Comparison of ENCODE assay signal across 15 mouse cellular contexts in genomic region chr11:69714636-69715329, GRCm38 (mm10). TPM values are rescaled to one million over a fixed set of nuclear protein-coding genes. Genes with fewer than 3 reads are reported as not detected.
A peak's percentile ranks its signal among the peaks of the same experiment; 100 is the strongest.
DNase-seq lines count a peak whose midpoint lies in the region; ATAC-seq and TF ChIP-seq lines count a peak whose summit lies in the region.
"Had no signal": no experiment of that assay in that cellular context is flagged by ENCODE, and none has a peak within 500 bp of the region (broad histone marks: within the 10 kb centered on the region; RNA-seq: fewer than 3 reads in every experiment).

No protein-coding gene starts in this region.

- peak; percentile 71 for DNase-seq in embryo, embryonic 10 days (ENCODE audit: low spot score)
- no peak for DNase-seq in embryo, embryonic 9.5 days (ENCODE audit: extremely low spot score)
- DNase-seq in CH12.LX (ENCODE audit: extremely low read depth): no peak
- DNase-seq in kidney, postnatal 10 days: peak; percentile 73
- no peak for DNase-seq in left cerebral cortex, adult 9 months (ENCODE audit: low spot score in 2 of 2)
- DNase-seq in Muller cell, postnatal 12 days (ENCODE audit: inconsistent ontology term): no peak
- DNase-seq: right cerebral cortex, postnatal 25 days had no signal

- WGBS in embryonic facial prominence, embryonic 13.5 days: 40% methylated on average over 18 of the region's 18 CpGs
- WGBS in heart, embryonic 12.5 days: 66% methylated on average over 18 of the region's 18 CpGs

- no peak overlapping the region for H3K9ac ChIP-seq in CH12.LX (ENCODE audit: insufficient read depth, low read depth)
- H3K9ac ChIP-seq in embryonic facial prominence, embryonic 13.5 days: no peak overlapping the region
- H3K9ac ChIP-seq in heart, embryonic 12.5 days: no peak overlapping the region
- H3K9ac ChIP-seq: embryonic facial prominence, embryonic 15.5 days; heart, embryonic 15.5 days; lung, embryonic 15.5 days; neural tube, embryonic 12.5 days; stomach, embryonic 15.5 days had no signal

- H3K36me3 ChIP-seq in CH12.LX (replicated peaks in 1 of 2; ENCODE audit: control insufficient read depth in 1 of 2, insufficient read depth in 1 of 2, low read length in 1 of 2): no peaks in the 10 kb centered on the region
- no peaks in the 10 kb centered on the region for H3K36me3 ChIP-seq in embryonic facial prominence, embryonic 13.5 days
- no peaks in the 10 kb centered on the region for H3K36me3 ChIP-seq in heart, embryonic 12.5 days
- H3K36me3 ChIP-seq: embryonic facial prominence, embryonic 15.5 days; heart, embryonic 15.5 days; lung, embryonic 15.5 days; neural tube, embryonic 12.5 days; stomach, embryonic 15.5 days had no signal

- no peak overlapping the region for H3K27ac ChIP-seq in CH12.LX (ENCODE audit: insufficient read depth, low read depth)
- H3K27ac ChIP-seq in embryonic facial prominence, embryonic 13.5 days: no peak overlapping the region; the same call in 1 of the 2 replicates
- no peak overlapping the region for H3K27ac ChIP-seq in heart, embryonic 12.5 days (ENCODE audit: poor library complexity, severe bottlenecking)
- H3K27ac ChIP-seq: embryonic facial prominence, embryonic 15.5 days; lung, embryonic 15.5 days; neural tube, embryonic 12.5 days; stomach, embryonic 15.5 days had no signal

- TF ChIP-seq RAD21 in CH12.LX (IDR thresholded peaks at IDR 0.05; ENCODE audit: low read depth, low read length): no peak

- H3K4me2 ChIP-seq in CH12.LX (ENCODE audit: insufficient read depth, low read depth, poor library complexity, severe bottlenecking): no peak overlapping the region
- peak overlapping the region; percentile 35 for H3K4me2 ChIP-seq in embryonic facial prominence, embryonic 13.5 days
- no peak overlapping the region for H3K4me2 ChIP-seq in heart, embryonic 12.5 days
- H3K4me2 ChIP-seq: embryonic facial prominence, embryonic 15.5 days; heart, embryonic 15.5 days; lung, embryonic 15.5 days; neural tube, embryonic 12.5 days; stomach, embryonic 15.5 days had no signal

- H3K79me2 ChIP-seq in CH12.LX (replicated peaks; ENCODE audit: control insufficient read depth, extremely low read depth, insufficient read depth, poor library complexity, severe bottlenecking): no peaks in the 10 kb centered on the region

- TF ChIP-seq EP300 in CH12.LX (IDR thresholded peaks at IDR 0.05; ENCODE audit: low read length): no peak

- TF ChIP-seq CTCF in CH12.LX (conservative IDR thresholded peaks at IDR 0.05 in 1 of 2, IDR thresholded peaks at IDR 0.05 in 1 of 2; ENCODE audit: low read depth in 2 of 2, low read length in 2 of 2): no peak

- peaks cover 2% of the 10 kb centered on the region for H3K27me3 ChIP-seq in CH12.LX (replicated peaks)
- H3K27me3 ChIP-seq in embryonic facial prominence, embryonic 13.5 days: no peaks in the 10 kb centered on the region
- no peaks in the 10 kb centered on the region for H3K27me3 ChIP-seq in heart, embryonic 12.5 days (replicated peaks)
- H3K27me3 ChIP-seq: embryonic facial prominence, embryonic 15.5 days; heart, embryonic 15.5 days; lung, embryonic 15.5 days; neural tube, embryonic 12.5 days; stomach, embryonic 15.5 days had no signal

- ATAC-seq in embryonic facial prominence, embryonic 13.5 days (ENCODE audit: insufficient number of reproducible peaks, insufficient read depth, low FRiP score, low TSS enrichment, low read depth): no peak
- no peak for ATAC-seq in heart, embryonic 12.5 days (ENCODE audit: insufficient number of reproducible peaks, low FRiP score)
- ATAC-seq: inflammation-experienced regulatory T-cells, adult 6 months had no signal

- H3K9me3 ChIP-seq in CH12.LX (replicated peaks; ENCODE audit: low read length): peaks cover 3% of the 10 kb centered on the region
- no peaks in the 10 kb centered on the region for H3K9me3 ChIP-seq in embryonic facial prominence, embryonic 13.5 days
- no peaks in the 10 kb centered on the region; the same call in 1 of the 2 replicates for H3K9me3 ChIP-seq in heart, embryonic 12.5 days (replicated peaks)
- H3K9me3 ChIP-seq: embryonic facial prominence, embryonic 15.5 days; heart, embryonic 15.5 days; lung, embryonic 15.5 days; stomach, embryonic 15.5 days had no signal

- H3K4me3 ChIP-seq in CH12.LX (replicated peaks in 1 of 3; ENCODE audit: low read depth in 2 of 3, low read length in 2 of 3, poor library complexity in 1 of 3): no peak overlapping the region
- H3K4me3 ChIP-seq in embryonic facial prominence, embryonic 13.5 days: peak overlapping the region; percentile 9; the same call in 1 of the 2 replicates
- no peak overlapping the region for H3K4me3 ChIP-seq in heart, embryonic 12.5 days
- H3K4me3 ChIP-seq: embryonic facial prominence, embryonic 15.5 days; heart, embryonic 15.5 days; lung, embryonic 15.5 days; neural tube, embryonic 12.5 days; stomach, embryonic 15.5 days had no signal

- dilution Hi-C loops in CH12.LX (cut with MboI; ENCODE audit: extremely low pct_ligation_motif_present, extremely low pct_unique_long_range_greater_than_20kb, low sequenced_read_pairs): no loop called here

- H3K4me1 ChIP-seq in CH12.LX (ENCODE audit: control insufficient read depth in 1 of 2, insufficient read depth in 2 of 2): peaks cover 0 to 1% of the 10 kb centered on the region in 2 experiments; a peak in 1 of 4 replicates
- H3K4me1 ChIP-seq in embryonic facial prominence, embryonic 13.5 days: peaks cover 21% of the 10 kb centered on the region
- H3K4me1 ChIP-seq in heart, embryonic 12.5 days (replicated peaks): peaks cover 14% of the 10 kb centered on the region
- H3K4me1 ChIP-seq: neural tube, embryonic 12.5 days had no signal

- in situ Hi-C loops in CH12.LX (cut with MboI; ENCODE audit: low pct_ligation_motif_present, low pct_unique_long_range_greater_than_20kb, low sequenced_read_pairs): no loop called here

- no peak for TF ChIP-seq POLR2A in CH12.LX (IDR thresholded peaks at IDR 0.05; ENCODE audit: low read depth, low read length)

TF ChIP-seq in CH12.LX, 34 proteins besides CTCF, POLR2A, EP300 and RAD21:
- no peak for TF ChIP-seq USF2 (conservative IDR thresholded peaks at IDR 0.05; ENCODE audit: low read depth, low read length)
- TF ChIP-seq BHLHE40 (IDR thresholded peaks at IDR 0.05; ENCODE audit: low read depth, low read length): peak; percentile 42

RNA-seq across cellular contexts. Expression of gene Tnfsfm13, which starts 18.9 kb away (rescaled TPM):
- total RNA-seq in CH12.LX (2012; rRNA removed): 0.08 TPM in 2 replicates
- not detected in 2 replicates for total RNA-seq in CH12.LX (2014; rRNA removed)
- 0.25 TPM in 1 of 2 replicates, not detected in the other for polyA plus RNA-seq in CH12.LX (2012; ENCODE audit: insufficient read length, low read depth)
- polyA plus RNA-seq in embryonic facial prominence, embryonic 13.5 days (2015; fragmentation: Nextera tagmentation; extraction: Ambion mirVana): 2.8 and 3.8 TPM in 2 replicates
- polyA plus RNA-seq in heart, embryonic 12.5 days (2016; fragmentation: Nextera tagmentation; extraction: Ambion mirVana): 1.5 and 3.3 TPM in 2 replicates
- polyA plus RNA-seq: inflammation-experienced regulatory T-cells, adult 6 months had no signal

RNA-seq across cellular contexts. Expression of gene Tnfsf12, which starts 19.1 kb away (rescaled TPM):
- total RNA-seq in CH12.LX (2012; rRNA removed) (not detected in 2 replicates), CH12.LX (2014; rRNA removed) (not detected in 2 replicates)
- 0.26 TPM in 1 of 2 replicates, not detected in the other for polyA plus RNA-seq in CH12.LX (2012; ENCODE audit: insufficient read length, low read depth)
- 5.7 and 6.4 TPM in 2 replicates for polyA plus RNA-seq in embryonic facial prominence, embryonic 13.5 days (2015; fragmentation: Nextera tagmentation; extraction: Ambion mirVana)
- polyA plus RNA-seq in heart, embryonic 12.5 days (2016; fragmentation: Nextera tagmentation; extraction: Ambion mirVana): 5.6 and 6.9 TPM in 2 replicates
- polyA plus RNA-seq: inflammation-experienced regulatory T-cells, adult 6 months had no signal

RNA-seq across cellular contexts. Expression of gene Tnfsf13, which starts 29.2 kb away (rescaled TPM):
- total RNA-seq in CH12.LX (2012; rRNA removed) (0.08 and 0.21 TPM in 2 replicates), CH12.LX (2014; rRNA removed) (0.32 and 0.35 TPM in 2 replicates)
- 0.63 and 1.0 TPM in 2 replicates for polyA plus RNA-seq in CH12.LX (2012; ENCODE audit: insufficient read length, low read depth)
- 0.21 and 0.39 TPM in 2 replicates for polyA plus RNA-seq in embryonic facial prominence, embryonic 13.5 days (2015; fragmentation: Nextera tagmentation; extraction: Ambion mirVana)
- polyA plus RNA-seq in heart, embryonic 12.5 days (2016; fragmentation: Nextera tagmentation; extraction: Ambion mirVana): 0.28 and 0.47 TPM in 2 replicates
- polyA plus RNA-seq: inflammation-experienced regulatory T-cells, adult 6 months had no signal

RNA-seq across cellular contexts. Expression of gene Senp3, which starts 32.9 kb away (rescaled TPM):
- total RNA-seq in CH12.LX (2012; rRNA removed) (116 and 157 TPM in 2 replicates), CH12.LX (2014; rRNA removed) (256 TPM in 2 replicates)
- 303 and 317 TPM in 2 replicates for polyA plus RNA-seq in CH12.LX (2012; ENCODE audit: insufficient read length, low read depth)
- 119 and 122 TPM in 2 replicates for polyA plus RNA-seq in embryonic facial prominence, embryonic 13.5 days (2015; fragmentation: Nextera tagmentation; extraction: Ambion mirVana)
- 74.3 and 83.0 TPM in 2 replicates for polyA plus RNA-seq in heart, embryonic 12.5 days (2016; fragmentation: Nextera tagmentation; extraction: Ambion mirVana)

RNA-seq across cellular contexts. Expression of gene Eif4a1, which starts 42.6 kb away (rescaled TPM):
- total RNA-seq in CH12.LX (2012; rRNA removed) (1,622 and 2,071 TPM in 2 replicates), CH12.LX (2014; rRNA removed) (2,161 and 2,200 TPM in 2 replicates)
- polyA plus RNA-seq in CH12.LX (2012; ENCODE audit: insufficient read length, low read depth): 1,500 and 1,728 TPM in 2 replicates
- 514 and 625 TPM in 2 replicates for polyA plus RNA-seq in embryonic facial prominence, embryonic 13.5 days (2015; fragmentation: Nextera tagmentation; extraction: Ambion mirVana)
- 404 and 420 TPM in 2 replicates for polyA plus RNA-seq in heart, embryonic 12.5 days (2016; fragmentation: Nextera tagmentation; extraction: Ambion mirVana)

Comparison
In these comparisons a context has a peak if more than half of its experiments do, and no peak if none do; other contexts are left out.
1. DNase-seq: peak in embryo, embryonic 10 days (single experiment) and kidney, postnatal 10 days (single experiment); none in embryo, embryonic 9.5 days (single experiment), CH12.LX (single experiment), left cerebral cortex, adult 9 months (0 of 2) and Muller cell, postnatal 12 days (single experiment).